Mouse (Mus musculus) intestine, embryonic 15.5 days (tissue): Measurements from ENCODE around the gene Rnf31. TPM values are rescaled to one million over a fixed set of nuclear protein-coding genes. Genes with fewer than 3 reads are reported as not detected.

ENCODE experiments used
- ATAC-seq: fragments of 200-750 bp; cut with Nextera tagmentation; 2 replicates; pipeline ENCODE4 v1.8.0; 2017; ENCODE audit warnings: moderate TSS enrichment, moderate library complexity
- H3K27ac ChIP-seq: fragments of 300-500 bp; sonication (generic); 2 replicates; pipeline ENCODE4 v1.5.1; 2015; ENCODE audit warnings: mild to moderate bottlenecking, inconsistent platforms
- H3K27me3 ChIP-seq: fragments of 300-500 bp; sonication (generic); replicated peaks from 2 replicates; pipeline ENCODE4 v1.6.1; 2015; ENCODE audit warnings: inconsistent platforms
- H3K36me3 ChIP-seq: fragments of 300-500 bp; sonication (generic); 2 replicates; pipeline ENCODE4 v1.6.1; 2015; ENCODE audit warnings: inconsistent platforms
- H3K4me1 ChIP-seq: fragments of 300-500 bp; sonication (generic); replicated peaks from 2 replicates; pipeline ENCODE4 v1.6.1; 2015; ENCODE audit warnings: inconsistent platforms
- H3K4me2 ChIP-seq: fragments of 300-500 bp; sonication (generic); replicated peaks from 2 replicates; pipeline ENCODE4 v1.6.1; 2015; ENCODE audit warnings: mild to moderate bottlenecking, inconsistent platforms
- H3K4me3 ChIP-seq: fragments of 300-500 bp; sonication (generic); replicated peaks from 2 replicates; pipeline ENCODE4 v1.5.1; 2015; ENCODE audit warnings: inconsistent platforms
- H3K9ac ChIP-seq: fragments of 300-500 bp; sonication (generic); 2 replicates; pipeline ENCODE4 v1.6.1; 2015; ENCODE audit warnings: inconsistent platforms
- H3K9me3 ChIP-seq: fragments of 300-500 bp; sonication (generic); 2 replicates; pipeline ENCODE4 v1.6.1; 2016; ENCODE audit warnings: inconsistent platforms
- WGBS: fragments of 180-500 bp; shearing (Covaris S2); methylation state at CpG from one replicate; pipeline ENCODE4 v1.1.7; 2015; 5-methylcytosine and 5-hydroxymethylcytosine counted together
- polyA plus RNA-seq: library from polyadenylated mRNA; unstranded; fragments of >200 nt; fragmentation: Nextera tagmentation; extraction: Ambion mirVana; gene quantifications from 2 replicates; pipeline ENCODE4 v1.2.1, GENCODE M21; 2015

The Rnf31 gene
- polyA plus RNA-seq, 1 experiment from 2014 or later = 16.3 TPM

DNA sequence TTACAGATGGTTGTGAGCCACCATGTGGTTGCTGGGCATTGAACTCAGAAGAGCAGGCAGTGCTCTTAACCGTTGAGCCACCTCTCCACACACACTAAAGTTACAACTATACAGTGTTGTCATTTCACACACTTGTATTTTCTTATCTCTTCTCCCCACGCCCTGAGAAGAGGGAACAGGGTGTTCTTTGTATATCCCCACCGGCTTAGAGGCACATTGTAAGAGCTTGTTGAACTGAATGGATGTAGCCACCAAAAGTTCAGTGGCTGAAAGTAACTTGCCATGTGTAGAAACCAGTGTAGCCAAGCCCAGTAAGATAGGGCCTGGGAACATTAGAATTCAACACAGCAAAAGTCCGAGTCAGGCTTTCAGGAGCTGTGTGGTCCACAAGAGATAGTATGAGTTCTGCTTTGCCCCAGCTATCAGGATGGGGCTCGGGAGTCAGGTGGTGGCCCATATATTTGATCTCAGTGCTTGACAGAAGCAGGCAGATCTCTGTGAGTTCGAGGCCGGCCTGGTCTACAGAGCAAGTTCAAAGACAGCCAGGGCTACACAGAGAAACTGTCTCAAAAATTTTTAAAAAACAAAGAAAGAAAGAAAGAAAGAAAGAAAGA lies 23.2 kb downstream of the Rnf31 start:
- Histone ChIP-seq H3K27me3 (no peaks in the 10 kb centered on the region), H3K4me3 (no peak overlapping the region), H3K4me1 (peaks cover 4% of the 10 kb centered on the region; the same call in 1 of the 2 replicates), H3K9me3 (no peaks in the 10 kb centered on the region), H3K9ac (no peak overlapping the region), H3K27ac (no peak overlapping the region), H3K4me2 (no peak overlapping the region), H3K36me3 (0 out of 2 replicates have a peak, but pooled peaks cover 3% of the 10 kb centered on the region)
- 76% methylated on average over 7 of the region's 7 CpGs for WGBS
- ATAC-seq = no peak

DNA sequence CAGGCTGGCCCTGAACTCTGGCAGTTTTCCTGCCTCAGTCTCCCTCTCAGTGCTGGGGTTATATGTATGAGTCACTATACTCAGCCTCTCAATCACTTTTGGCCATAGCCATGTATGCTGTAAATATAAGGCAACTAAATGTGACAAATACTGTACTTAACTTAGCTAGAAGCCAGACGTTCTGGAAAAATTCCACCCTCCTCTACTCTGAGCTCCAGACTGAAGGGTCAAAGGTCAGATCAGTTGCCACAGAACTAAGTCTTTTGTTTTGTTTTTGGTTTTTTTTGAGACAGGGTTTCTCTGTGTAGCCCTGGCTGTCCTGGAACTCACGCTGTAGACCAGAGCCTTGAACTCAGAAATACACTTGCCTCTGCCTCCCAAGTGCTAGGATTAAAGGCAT lies 24.4 kb downstream of the Rnf31 start:
- Histone ChIP-seq H3K9me3 (no peaks in the 10 kb centered on the region), H3K27me3 (no peaks in the 10 kb centered on the region), H3K9ac (no peak overlapping the region), H3K36me3 (no peaks in the 10 kb centered on the region), H3K4me1 (peaks cover 4% of the 10 kb centered on the region; the same call in 1 of the 2 replicates), H3K4me2 (no peak overlapping the region), H3K27ac (no peak overlapping the region), H3K4me3 (no peak overlapping the region)
- WGBS = 37% methylated on average over 2 of the region's 2 CpGs
- no peak for ATAC-seq

DNA sequence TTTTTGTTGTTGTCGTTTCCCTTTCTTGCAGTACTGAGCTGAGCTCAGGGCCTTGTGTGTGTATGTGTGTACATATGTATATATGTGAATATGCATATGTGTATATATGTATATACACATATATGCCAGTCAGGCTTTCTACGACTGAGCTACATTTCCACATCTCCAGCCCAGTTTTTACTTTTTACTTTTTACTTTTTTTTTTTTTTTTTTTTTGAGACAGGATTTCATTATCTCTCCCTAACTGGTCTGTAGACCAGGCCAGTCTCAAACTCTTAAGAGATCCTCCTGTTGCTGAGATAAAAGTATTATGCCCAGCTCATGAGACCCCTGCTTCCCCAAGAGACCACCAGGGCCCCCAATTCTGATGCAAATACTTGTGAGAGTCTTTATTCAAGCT lies 25.3 kb downstream of the Rnf31 start:
- Histone ChIP-seq H3K9me3 (no peaks in the 10 kb centered on the region), H3K9ac (no peak overlapping the region), H3K4me3 (no peak overlapping the region), H3K36me3 (no peaks in the 10 kb centered on the region), H3K4me2 (no peak overlapping the region), H3K4me1 (peaks cover 4% of the 10 kb centered on the region; the same call in 1 of the 2 replicates), H3K27ac (no peak overlapping the region), H3K27me3 (no peaks in the 10 kb centered on the region)
- no peak for ATAC-seq
- WGBS = 81% methylated on average over 2 of the region's 2 CpGs

DNA sequence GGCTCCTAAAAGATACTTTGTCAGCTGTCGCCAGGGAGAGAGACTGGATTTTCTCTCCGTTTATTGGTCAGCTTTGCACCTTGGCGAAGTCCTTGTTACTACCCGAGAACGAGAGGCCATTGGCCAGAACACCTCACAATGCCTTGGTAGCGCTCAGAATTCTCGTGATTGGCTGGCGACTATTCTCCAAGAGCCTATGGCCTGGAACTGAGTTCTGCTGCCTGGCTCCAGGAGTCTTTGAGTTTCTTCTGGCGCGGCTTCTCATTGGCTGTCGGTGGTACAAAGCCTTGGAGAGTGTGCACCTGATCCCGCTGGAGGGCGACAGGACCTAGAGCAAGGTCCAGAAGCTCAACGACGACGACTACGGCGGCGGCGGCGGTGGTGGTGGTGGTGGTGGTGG lies 26.3 kb downstream of the Rnf31 start, which contains the start of gene Rec8:
Gene Rec8 (plus strand): TSS at position 216 of the 400 bp plus-strand sequence.
- Histone ChIP-seq H3K27ac (no peak within 1 kb of the TSS), H3K9ac (peak within 1 kb of the TSS; percentile 32; the same call in 1 of the 2 replicates), H3K27me3 (no peaks in the 10 kb centered on the region), H3K36me3 (no peaks in the 10 kb centered on the region), H3K4me2 (peak within 1 kb of the TSS; percentile 52), H3K4me1 (peaks cover 4% of the 10 kb centered on the region; the same call in 1 of the 2 replicates), H3K9me3 (no peaks in the 10 kb centered on the region), H3K4me3 (peak within 1 kb of the TSS; percentile 23)
- peak; percentile 90 for ATAC-seq
- 13% methylated on average over 21 of the region's 21 CpGs for WGBS

DNA sequence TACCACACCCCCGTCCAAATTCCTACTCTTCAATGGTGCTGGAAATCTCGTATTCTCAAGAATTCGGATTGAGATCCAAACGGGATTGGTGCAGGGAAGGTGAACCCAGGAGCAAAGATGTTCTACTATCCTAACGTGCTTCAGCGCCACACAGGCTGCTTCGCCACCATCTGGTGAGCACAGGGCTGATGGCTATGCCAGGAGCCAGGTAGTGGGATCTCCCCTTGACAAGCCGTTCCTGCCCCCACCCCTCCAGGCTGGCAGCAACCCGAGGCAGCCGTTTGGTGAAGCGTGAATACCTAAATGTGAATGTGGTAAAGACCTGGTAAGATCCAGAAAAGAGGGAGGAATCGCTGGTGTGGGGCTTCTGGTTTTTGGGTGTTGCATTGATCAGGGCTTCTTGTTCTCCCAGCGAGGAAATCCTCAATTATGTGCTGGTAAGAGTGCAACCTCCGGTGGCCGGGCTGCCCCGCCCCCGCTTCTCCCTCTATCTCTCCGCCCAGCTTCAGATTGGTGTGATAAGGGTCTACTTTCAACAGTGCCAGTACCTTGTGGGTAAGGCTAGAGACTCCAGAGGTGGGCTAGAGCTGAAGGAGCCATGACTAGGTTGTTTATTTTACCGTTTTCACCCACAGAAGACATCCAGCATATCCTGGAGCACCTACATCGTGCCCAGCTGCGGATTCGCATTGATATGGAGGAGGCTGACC lies 27.1 kb downstream of the Rnf31 start:
- Histone ChIP-seq H3K9ac (peak overlapping the region; percentile 32; the same call in 1 of the 2 replicates), H3K4me3 (peak overlapping the region; percentile 23), H3K4me2 (peak overlapping the region; percentile 52), H3K36me3 (no peaks in the 10 kb centered on the region), H3K4me1 (peaks cover 4% of the 10 kb centered on the region; the same call in 1 of the 2 replicates), H3K27me3 (no peaks in the 10 kb centered on the region), H3K9me3 (no peaks in the 10 kb centered on the region), H3K27ac (no peak overlapping the region)
- 32% methylated on average over 22 of the region's 22 CpGs for WGBS
- ATAC-seq = peak; percentile 41; the same call in 1 of the 2 replicates

DNA sequence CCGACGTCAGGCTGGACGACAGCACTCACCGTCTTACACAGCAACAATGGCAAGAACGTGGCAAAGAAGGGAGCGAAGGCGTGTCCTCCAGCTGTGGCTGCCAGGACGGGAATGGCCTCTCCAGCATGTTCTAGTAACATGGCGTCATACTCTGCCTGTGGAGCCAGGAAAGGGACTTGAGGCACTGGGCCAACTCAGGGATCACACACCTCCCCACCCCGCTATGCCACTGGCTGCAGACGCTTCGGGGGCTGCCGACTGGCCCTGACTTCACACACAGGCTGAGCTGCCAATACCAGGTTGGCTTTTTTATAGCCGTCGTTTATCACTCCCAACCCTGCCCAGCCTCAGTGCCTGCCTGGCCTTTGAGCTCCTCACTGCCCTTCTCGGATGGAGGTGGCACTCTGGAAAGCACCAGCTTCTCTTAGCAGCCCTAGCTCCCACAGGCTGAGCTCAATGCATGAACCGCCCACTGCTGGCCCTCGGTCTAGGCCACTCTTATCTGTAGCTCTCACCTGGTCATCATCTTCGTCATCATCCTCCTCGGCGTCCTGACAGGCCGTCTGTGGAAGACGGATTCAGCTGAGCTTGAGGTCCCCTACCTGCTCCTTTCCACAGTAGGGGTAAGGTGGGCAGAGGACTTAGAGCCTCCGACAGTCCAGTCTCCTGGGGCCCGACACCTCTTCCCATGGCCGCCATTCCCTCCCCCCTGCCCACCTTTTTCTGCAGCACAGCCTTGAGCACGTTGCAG lies 36.7 kb downstream of the Rnf31 start:
- Histone ChIP-seq H3K4me3 (no peak overlapping the region), H3K9me3 (no peaks in the 10 kb centered on the region), H3K27me3 (no peaks in the 10 kb centered on the region), H3K4me2 (no peak overlapping the region), H3K36me3 (peaks cover 70% of the 10 kb centered on the region), H3K4me1 (no peaks in the 10 kb centered on the region), H3K9ac (no peak overlapping the region), H3K27ac (no peak overlapping the region)
- ATAC-seq = no peak
- 83% methylated on average over 27 of the region's 27 CpGs for WGBS

DNA sequence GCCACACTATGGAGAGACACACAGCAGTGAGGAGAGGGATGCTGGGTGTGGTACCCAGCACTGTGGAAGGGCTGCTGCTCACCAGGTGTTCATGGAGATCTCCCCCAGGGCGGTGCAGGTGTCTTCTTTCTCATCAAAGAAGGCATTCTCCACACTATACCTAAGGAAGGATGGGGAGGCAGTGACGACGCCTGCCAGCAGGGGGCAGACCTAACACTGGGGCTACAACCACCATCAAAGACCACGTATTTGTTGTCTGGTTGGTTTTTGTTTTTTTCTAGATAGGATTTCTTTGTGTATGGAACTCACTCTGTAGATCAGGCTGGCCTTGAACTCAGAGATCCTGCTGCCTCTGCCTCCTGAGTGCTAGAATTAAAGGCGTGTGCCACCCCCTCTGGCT lies 37.8 kb downstream of the Rnf31 start:
- H3K4me3 ChIP-seq = no peak overlapping the region
- no peaks in the 10 kb centered on the region for H3K4me1 ChIP-seq
- H3K4me2 ChIP-seq = no peak overlapping the region
- peaks cover 74% of the 10 kb centered on the region for H3K36me3 ChIP-seq
- H3K9ac ChIP-seq = no peak overlapping the region
- H3K9me3 ChIP-seq = no peaks in the 10 kb centered on the region
- no peak overlapping the region for H3K27ac ChIP-seq
- no peaks in the 10 kb centered on the region for H3K27me3 ChIP-seq
- ATAC-seq = no peak; the same call in 1 of the 2 replicates
- WGBS = 55% methylated on average over 5 of the region's 5 CpGs

DNA sequence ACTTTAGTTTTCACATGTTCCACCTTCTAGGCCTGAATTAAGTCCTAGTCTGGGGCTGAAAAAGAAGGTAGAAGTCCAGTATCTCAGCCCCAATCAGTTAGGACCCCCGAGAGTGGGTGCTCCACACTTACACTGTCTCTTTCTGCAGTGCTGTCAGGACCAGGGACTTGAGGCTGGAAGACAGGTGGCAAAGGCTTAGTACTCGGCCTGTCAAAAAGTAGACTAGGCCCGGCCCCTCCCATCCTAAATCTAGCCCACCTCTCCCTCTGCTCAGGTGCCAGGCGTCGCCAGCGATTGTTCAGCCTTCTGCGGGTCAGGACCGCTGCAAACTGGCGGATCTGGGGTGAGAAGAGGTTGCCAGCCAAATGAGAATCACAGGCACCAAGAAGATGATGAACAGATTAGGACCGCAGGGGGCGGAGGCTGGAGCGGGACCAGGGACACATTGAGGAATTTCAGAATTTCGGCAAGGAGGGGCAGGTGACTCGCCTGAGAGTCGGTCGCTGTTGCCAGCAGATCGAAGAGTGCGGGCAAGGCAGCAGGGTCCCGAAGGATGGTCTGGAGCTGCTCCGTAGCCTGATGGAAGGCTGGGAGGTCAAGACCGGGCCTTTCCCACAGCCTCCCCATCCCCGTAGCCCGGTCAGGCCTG lies 43.5 kb downstream of the Rnf31 start:
- no peaks in the 10 kb centered on the region for H3K9me3 ChIP-seq
- peak overlapping the region; percentile 63 for H3K4me3 ChIP-seq
- 3% methylated on average over 23 of the region's 23 CpGs for WGBS
- H3K4me2 ChIP-seq = peak overlapping the region; percentile 94
- no peaks in the 10 kb centered on the region for H3K4me1 ChIP-seq
- peak overlapping the region; percentile 60 for H3K27ac ChIP-seq
- H3K9ac ChIP-seq = peak overlapping the region; percentile 58
- peaks cover 60% of the 10 kb centered on the region for H3K36me3 ChIP-seq
- no peaks in the 10 kb centered on the region for H3K27me3 ChIP-seq
- ATAC-seq = peak; percentile 67

DNA sequence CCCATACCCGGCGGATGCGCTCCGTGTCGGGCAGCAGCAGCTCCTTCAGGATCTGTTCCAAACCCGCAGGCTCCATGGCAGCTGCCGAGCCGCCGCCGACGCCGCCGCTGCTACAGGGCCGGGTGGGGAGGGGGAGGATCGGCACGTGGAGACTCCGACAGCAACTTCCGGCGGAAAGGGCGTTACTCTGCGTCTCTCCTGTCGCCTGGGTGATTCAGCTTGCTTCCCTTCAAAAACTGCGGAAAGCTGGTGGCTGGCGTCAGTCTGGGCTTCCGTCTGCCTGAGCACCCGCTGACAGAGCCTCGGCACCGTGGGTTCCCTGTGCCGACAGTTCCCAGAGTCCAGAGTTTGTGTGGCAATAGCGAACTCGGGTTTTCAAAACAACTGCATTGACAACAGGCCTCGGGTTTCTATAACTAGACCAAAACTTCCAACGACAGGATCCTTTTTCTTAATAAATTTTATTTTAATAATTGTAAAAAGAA lies 44.1 kb downstream of the Rnf31 start, which contains the start of gene Ipo4:
Gene Ipo4 (minus strand): TSS at position 435 of the 485 bp plus-strand sequence.
- 1% methylated on average over 33 of the region's 33 CpGs for WGBS
- Histone ChIP-seq H3K36me3 (peaks cover 59% of the 10 kb centered on the region), H3K27me3 (no peaks in the 10 kb centered on the region), H3K9ac (peak within 1 kb of the TSS; percentile 58), H3K4me1 (no peaks in the 10 kb centered on the region), H3K4me3 (peak within 1 kb of the TSS; percentile 63), H3K27ac (peak within 1 kb of the TSS; percentile 60), H3K9me3 (no peaks in the 10 kb centered on the region), H3K4me2 (peak within 1 kb of the TSS; percentile 94)
- ATAC-seq = peak; percentile 93

DNA sequence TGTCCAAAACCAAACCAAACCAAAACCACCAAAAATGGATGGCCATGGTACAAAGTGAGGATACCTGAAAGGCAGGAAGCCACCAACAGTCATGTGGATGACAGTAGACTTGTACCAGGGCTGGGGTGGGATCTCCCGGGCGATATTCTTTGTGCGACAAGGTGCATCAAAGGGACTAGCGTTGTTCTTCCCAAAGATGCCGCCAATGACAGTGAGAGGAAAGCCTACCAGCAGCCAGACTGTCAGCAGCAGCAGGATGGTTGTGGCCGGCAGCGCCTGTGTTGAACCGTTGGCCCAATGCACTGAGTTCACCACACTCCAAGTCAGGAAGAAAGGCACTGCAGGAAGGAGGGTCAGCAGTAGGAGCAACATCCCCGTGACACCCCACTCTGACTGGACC lies 46.3 kb downstream of the Rnf31 start, which contains the start of gene Gm49378:
Gene Gm49378 (minus strand): TSS at position 101 of the 400 bp plus-strand sequence.
- Histone ChIP-seq H3K9me3 (no peaks in the 10 kb centered on the region), H3K4me1 (peaks cover 6% of the 10 kb centered on the region), H3K36me3 (peaks cover 47% of the 10 kb centered on the region), H3K27me3 (no peaks in the 10 kb centered on the region), H3K27ac (no peak within 1 kb of the TSS), H3K9ac (no peak within 1 kb of the TSS), H3K4me2 (no peak within 1 kb of the TSS), H3K4me3 (no peak within 1 kb of the TSS)
- ATAC-seq = no peak
- WGBS = 94% methylated on average over 9 of the region's 9 CpGs

DNA sequence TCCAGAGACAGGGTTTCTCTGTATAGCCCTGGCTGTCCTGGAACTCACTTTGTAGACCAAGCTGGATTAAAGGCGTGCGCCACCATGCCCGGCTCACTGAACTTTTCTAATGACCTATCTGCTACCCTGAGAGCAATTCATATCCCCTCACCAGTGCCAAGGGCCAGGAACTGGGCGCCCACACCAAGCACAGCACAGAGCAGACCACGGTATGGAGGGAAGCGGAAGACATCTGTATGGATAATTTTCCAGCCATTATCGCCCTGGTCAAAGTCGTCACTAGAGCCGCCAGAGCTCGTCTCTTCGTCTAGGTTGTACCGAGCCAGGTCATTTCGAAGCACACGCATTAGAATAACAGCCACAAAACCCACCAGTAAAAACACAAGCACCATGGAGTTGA lies 49.3 kb downstream of the Rnf31 start:
- Histone ChIP-seq H3K4me2 (no peak overlapping the region), H3K9me3 (no peaks in the 10 kb centered on the region), H3K9ac (no peak overlapping the region), H3K27ac (0 out of 2 replicates have a peak overlapping the region, but pooled peaks have one; percentile 17), H3K4me3 (no peak overlapping the region), H3K36me3 (peaks cover 37% of the 10 kb centered on the region), H3K4me1 (peaks cover 16% of the 10 kb centered on the region), H3K27me3 (no peaks in the 10 kb centered on the region)
- ATAC-seq = no peak
- 98% methylated on average over 14 of the region's 14 CpGs for WGBS
